Mouse (Mus musculus) embryonic fibroblast, embryonic 13.5 days (primary cell): ENCODE measurements around the gene Cdkal1. TPM values are rescaled to one million over a fixed set of nuclear protein-coding genes. Genes with fewer than 3 reads are reported as not detected.
A peak's percentile ranks its signal among the peaks of the same experiment; 100 is the strongest.

Source experiments
- H3K27ac ChIP-seq: 2 replicates; pipeline ENCODE4 v1.5.1; 2012; ENCODE audit warnings: low read length, control low read depth, inconsistent platforms; ENCODE audit not compliant: insufficient read depth
- H3K4me1 ChIP-seq: 2 replicates; pipeline ENCODE4 v1.6.1; 2011; ENCODE audit warnings: low read length; ENCODE audit not compliant: control insufficient read depth, insufficient read depth
- H3K4me3 ChIP-seq: 2 replicates; pipeline ENCODE4 v1.5.1; 2011; ENCODE audit warnings: mild to moderate bottlenecking, control low read depth, low read length; ENCODE audit not compliant: insufficient read depth
- CTCF ChIP-seq: IDR thresholded peaks from 2 replicates; pipeline ENCODE4 v1.5.1; 2011; ENCODE audit warnings: mild to moderate bottlenecking, control low read depth, low read length, moderate library complexity, borderline replicate concordance; ENCODE audit not compliant: insufficient read depth
- POLR2A ChIP-seq: IDR thresholded peaks from 2 replicates; pipeline ENCODE4 v1.6.1; 2011; ENCODE audit warnings: low read depth, mild to moderate bottlenecking, control low read depth, low read length, moderate library complexity
- polyA plus RNA-seq: library from polyadenylated mRNA; stranded (reverse); fragments of >200 nt; gene quantifications from 2 replicates; pipeline ENCODE4 v1.2.4, GENCODE M21; 2011; ENCODE audit warnings: low read depth; ENCODE audit not compliant: missing spikeins, insufficient read length

Gene Cdkal1
- polyA plus RNA-seq, 1 experiment = 25.0 TPM

GRCm38 (mm10) chr13:29473779-29474178 is 381.7 kb downstream of the Cdkal1 start:
- no peak overlapping the region for H3K4me3 ChIP-seq
- TF ChIP-seq CTCF (no peak), POLR2A (no peak)
- H3K27ac ChIP-seq = peak overlapping the region; percentile 38; the same call in 1 of the 2 replicates
- no peaks in the 10 kb centered on the region for H3K4me1 ChIP-seq

GRCm38 (mm10) chr13:29462271-29462670 is 393.2 kb downstream of the Cdkal1 start:
- Histone ChIP-seq H3K4me1 (no peaks in the 10 kb centered on the region), H3K4me3 (no peak overlapping the region), H3K27ac (no peak overlapping the region)
- TF ChIP-seq CTCF = no peak
- no peak for TF ChIP-seq POLR2A

GRCm38 (mm10) chr13:29460741-29461140 is 394.7 kb downstream of the Cdkal1 start:
- Histone ChIP-seq H3K4me3 (no peak overlapping the region), H3K4me1 (no peaks in the 10 kb centered on the region), H3K27ac (peak overlapping the region; percentile 34)
- TF ChIP-seq POLR2A = no peak

- TF ChIP-seq CTCF (no peak), POLR2A (no peak)
- Histone ChIP-seq H3K4me1 (no peaks in the 10 kb centered on the region), H3K4me3 (no peak overlapping the region), H3K27ac (no peak overlapping the region)
Measured at GRCm38 (mm10) chr13:29458385-29458784, 397.1 kb downstream of the Cdkal1 start.

GRCm38 (mm10) chr13:29437067-29437466 is 418.4 kb downstream of the Cdkal1 start:
- H3K4me3 ChIP-seq = no peak overlapping the region
- no peak for TF ChIP-seq CTCF
- TF ChIP-seq POLR2A = no peak
- H3K27ac ChIP-seq = no peak overlapping the region
- no peaks in the 10 kb centered on the region for H3K4me1 ChIP-seq

- H3K4me1 ChIP-seq = peaks cover 1% of the 10 kb centered on the region; the same call in 1 of the 2 replicates
- no peak for TF ChIP-seq CTCF
- TF ChIP-seq POLR2A = no peak
- no peak overlapping the region for H3K4me3 ChIP-seq
- no peak overlapping the region for H3K27ac ChIP-seq
Measured at GRCm38 (mm10) chr13:29434726-29435125, 420.7 kb downstream of the Cdkal1 start.

DNA sequence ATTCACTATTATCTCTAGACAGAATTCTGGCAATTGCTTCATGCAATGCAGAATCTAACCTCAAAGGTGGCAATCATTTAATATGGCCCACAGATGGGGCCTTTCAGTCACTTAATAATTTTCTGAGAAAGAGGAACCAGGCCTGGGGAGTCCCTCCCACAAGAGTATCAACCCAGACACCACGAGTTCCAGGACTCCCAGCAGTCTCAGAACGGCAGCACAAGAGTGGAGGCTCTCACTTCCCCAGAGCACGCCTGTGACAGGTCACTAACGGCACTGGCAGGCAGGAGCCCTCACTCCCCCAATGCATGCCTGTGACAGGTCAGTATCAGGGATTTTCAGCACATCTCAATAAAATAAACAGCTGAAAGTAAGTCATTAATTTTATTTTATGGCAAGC is 424.6 kb downstream of the Cdkal1 start:
- Histone ChIP-seq H3K4me3 (no peak overlapping the region), H3K4me1 (peaks cover 5% of the 10 kb centered on the region; the same call in 1 of the 2 replicates), H3K27ac (no peak overlapping the region)
- no peak for TF ChIP-seq POLR2A
- no peak for TF ChIP-seq CTCF

- Histone ChIP-seq H3K4me1 (peaks cover 5% of the 10 kb centered on the region; the same call in 1 of the 2 replicates), H3K4me3 (no peak overlapping the region), H3K27ac (peak overlapping the region; percentile 37)
- TF ChIP-seq CTCF (no peak), POLR2A (no peak)
Measured at GRCm38 (mm10) chr13:29429877-29430276, 425.6 kb downstream of the Cdkal1 start.

- TF ChIP-seq CTCF (no peak), POLR2A (no peak)
- H3K4me3 ChIP-seq = no peak overlapping the region
- peaks cover 5% of the 10 kb centered on the region; the same call in 1 of the 2 replicates for H3K4me1 ChIP-seq
- H3K27ac ChIP-seq = peak overlapping the region; percentile 37
Measured at GRCm38 (mm10) chr13:29429196-29429595, 426.3 kb downstream of the Cdkal1 start.

DNA sequence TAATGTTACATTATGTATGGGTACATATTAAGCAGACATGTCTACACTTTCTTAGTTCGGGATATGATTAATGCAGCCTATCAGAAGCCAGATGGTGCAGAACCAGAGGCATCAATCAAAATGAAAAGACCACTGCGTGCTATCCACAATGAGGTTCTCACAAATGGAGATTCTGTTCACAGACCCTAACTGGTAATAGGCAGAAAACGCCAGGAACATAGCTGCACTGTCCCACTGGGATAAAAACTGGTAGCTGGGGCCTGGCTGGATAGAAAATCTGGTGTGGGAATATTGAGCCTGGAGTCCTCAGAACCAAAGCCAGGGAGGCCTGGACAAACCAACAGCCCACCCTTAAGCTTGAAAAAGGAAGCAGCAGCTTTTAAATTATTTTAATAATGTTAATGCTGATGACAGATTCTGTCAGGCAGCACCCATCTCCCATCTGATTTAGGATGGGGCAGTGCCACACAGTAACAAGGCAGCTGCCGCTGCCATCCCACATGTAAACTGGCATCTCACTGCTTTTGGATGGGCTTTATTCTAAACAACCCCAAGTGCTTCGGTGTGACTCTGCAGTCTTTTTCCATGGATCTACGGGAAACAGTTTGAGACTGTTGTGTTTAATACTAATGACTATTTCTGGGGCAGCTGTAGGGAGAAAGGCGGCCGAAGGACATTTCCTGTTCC is 438.9 kb downstream of the Cdkal1 start:
- Histone ChIP-seq H3K4me3 (no peak overlapping the region), H3K4me1 (0 out of 2 replicates have a peak, but pooled peaks cover 4% of the 10 kb centered on the region), H3K27ac (no peak overlapping the region)
- no peak for TF ChIP-seq CTCF
- no peak for TF ChIP-seq POLR2A

DNA sequence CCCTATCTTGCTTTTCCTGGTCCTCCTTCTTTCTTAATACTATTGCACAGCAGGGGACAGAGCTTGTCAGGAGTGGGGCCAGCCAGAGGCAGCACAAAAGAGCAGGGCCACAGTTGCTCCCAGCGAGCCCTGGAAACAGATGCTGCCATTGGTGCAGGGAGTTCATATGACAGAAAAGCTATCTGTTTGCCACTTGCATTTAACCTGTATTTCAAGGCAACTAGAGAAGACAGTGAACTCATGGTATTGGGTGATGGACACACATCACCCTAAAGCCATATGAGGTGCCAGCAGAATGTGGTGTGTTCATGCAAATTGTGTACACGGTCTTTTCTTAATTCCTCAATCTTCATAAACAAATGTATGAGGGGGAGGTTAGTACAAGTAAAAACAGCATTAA is 439.5 kb downstream of the Cdkal1 start:
- H3K4me3 ChIP-seq = no peak overlapping the region
- 0 out of 2 replicates have a peak, but pooled peaks cover 4% of the 10 kb centered on the region for H3K4me1 ChIP-seq
- 0 out of 2 replicates have a peak overlapping the region, but pooled peaks have one; percentile 29 for H3K27ac ChIP-seq
- TF ChIP-seq CTCF = no peak
- TF ChIP-seq POLR2A = no peak
